Mouse (Mus musculus): ENCODE results near the gene Mnat1.

Gene Mnat1

DNA sequence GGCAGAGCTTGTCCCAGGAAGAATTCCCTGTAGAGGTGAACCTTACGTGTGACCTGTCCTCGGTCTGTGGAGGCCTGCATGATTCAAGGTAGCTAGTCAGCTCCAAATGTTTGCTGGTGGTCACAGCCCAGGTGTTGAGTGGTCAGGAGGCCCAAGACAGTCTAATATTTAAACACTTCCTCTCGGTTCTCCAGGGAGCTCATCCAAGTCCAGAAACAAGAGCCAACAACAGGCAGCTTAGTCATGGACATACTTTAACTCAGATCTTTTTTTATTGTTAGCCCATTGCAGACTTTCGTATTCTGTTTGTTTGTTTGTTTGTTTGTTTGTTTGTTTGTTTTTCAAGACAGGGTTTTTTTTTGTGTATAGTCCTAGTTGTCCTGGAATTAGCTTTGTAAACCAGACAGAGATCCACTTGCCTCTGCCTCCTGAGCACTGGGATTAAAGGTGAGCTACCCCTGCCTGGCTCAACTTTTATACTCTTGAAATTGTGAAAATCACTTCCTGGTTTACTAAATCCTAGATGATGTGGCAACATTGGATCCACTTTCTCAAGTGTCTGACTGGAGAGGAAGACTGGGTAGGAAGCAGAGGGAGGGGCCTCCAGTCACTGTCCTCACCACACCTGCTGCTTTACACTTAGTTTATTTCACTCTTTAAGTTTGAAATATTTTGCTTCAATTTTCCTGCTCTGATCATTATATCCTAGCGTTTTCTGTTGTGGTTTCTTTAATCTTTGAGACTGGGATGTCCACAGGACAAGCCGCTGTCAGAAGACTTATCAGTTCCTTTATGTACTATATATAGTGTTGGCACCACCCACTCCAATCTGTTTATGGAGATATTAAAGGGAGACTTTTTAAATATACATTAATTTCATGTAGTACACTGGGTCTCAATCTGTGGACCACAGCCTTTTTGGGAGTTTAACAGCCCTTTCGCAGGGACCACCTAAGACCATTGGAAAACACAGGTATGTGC lies 194.5 kb downstream of the Mnat1 start:
- no peak for DNase-seq (ENCODE audit: low read depth, low spot score)
